Mouse (Mus musculus) hindbrain, embryonic 14.5 days (tissue): ENCODE measurements at regions not wholly inside any gene's neighbourhood (a gene's known extent, or its start where the extent isn't known, plus 50 kb on each side); places are given as distances from the start of the nearest gene placed in this dataset.

ENCODE experiments used
- ATAC-seq: fragments of 200-750 bp; cut with Nextera tagmentation; 2 replicates; pipeline ENCODE4 v1.8.0; 2017; ENCODE audit warnings: moderate number of reproducible peaks, mild to moderate bottlenecking, moderate TSS enrichment, moderate library complexity; ENCODE audit not compliant: low FRiP score
- DNase-seq: peaks from one replicate; pipeline ENCODE4 v3.0.0-alpha.2; 2015; ENCODE audit warnings: low spot score
- H3K27ac ChIP-seq: fragments of 300-500 bp; sonication (generic); 2 replicates; pipeline ENCODE4 v1.5.1; 2014; ENCODE audit warnings: mild to moderate bottlenecking, moderate library complexity
- H3K27me3 ChIP-seq: fragments of 300-500 bp; sonication (generic); 2 replicates; pipeline ENCODE4 v1.6.1; 2014; ENCODE audit warnings: mild to moderate bottlenecking, low read length, mixed read lengths; ENCODE audit not compliant: control insufficient read depth, insufficient read depth
- H3K36me3 ChIP-seq: fragments of 300-500 bp; sonication (generic); replicated peaks from 2 replicates; pipeline ENCODE4 v1.6.1; 2014; ENCODE audit not compliant: control insufficient read depth, insufficient read depth
- H3K4me1 ChIP-seq: fragments of 300-500 bp; sonication (generic); replicated peaks from 2 replicates; pipeline ENCODE4 v1.6.1; 2014; ENCODE audit warnings: antibody characterized with exemption, low read length, mixed read lengths; ENCODE audit not compliant: control insufficient read depth, insufficient read depth
- H3K4me2 ChIP-seq: fragments of 300-500 bp; sonication (generic); replicated peaks from 2 replicates; pipeline ENCODE4 v1.6.1; 2014; ENCODE audit warnings: mild to moderate bottlenecking, moderate library complexity
- H3K4me3 ChIP-seq: fragments of 300-500 bp; sonication (generic); replicated peaks from 2 replicates; pipeline ENCODE4 v1.5.1; 2014; ENCODE audit warnings: mild to moderate bottlenecking, low read length
- H3K9ac ChIP-seq: fragments of 300-500 bp; sonication (generic); 2 replicates; pipeline ENCODE4 v1.6.1; 2014
- H3K9me3 ChIP-seq: fragments of 300-500 bp; sonication (generic); 2 replicates; pipeline ENCODE4 v1.6.1; 2016; ENCODE audit warnings: low read length; ENCODE audit not compliant: control insufficient read depth
- WGBS: fragments of 180-500 bp; shearing (Covaris S2); extraction: QIAGEN DNeasy Blood & Tissue Kit; methylation state at CpG from one replicate; pipeline ENCODE4 v1.1.7; 2014; 5-methylcytosine and 5-hydroxymethylcytosine counted together

DNA sequence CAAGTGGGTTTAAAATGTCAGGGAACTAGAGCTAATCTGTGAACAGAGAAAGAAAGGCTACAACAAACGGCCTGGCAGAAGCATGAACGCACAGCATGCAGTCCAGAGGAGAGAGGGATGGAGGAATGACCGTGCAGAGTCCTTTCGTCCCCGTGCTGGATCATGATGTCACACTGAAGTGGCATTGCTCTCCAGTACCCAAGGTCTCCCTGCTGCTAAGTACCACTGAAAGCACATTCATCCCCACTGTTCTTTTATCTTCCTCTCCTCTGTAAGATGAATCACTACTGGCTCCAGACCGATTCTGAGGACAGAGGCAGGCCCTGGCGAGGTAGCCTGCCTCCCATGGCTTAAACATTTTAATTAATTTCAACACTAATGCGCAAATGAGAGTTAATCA is 89.7 kb downstream of the Gm12689 start:
- H3K4me1 ChIP-seq = no peaks in the 10 kb centered on the region; the same call in 1 of the 2 replicates
- no peaks in the 10 kb centered on the region for H3K36me3 ChIP-seq
- H3K4me2 ChIP-seq = no peak overlapping the region
- no peak overlapping the region for H3K27ac ChIP-seq
- WGBS = 9% methylated on average over 8 of the region's 8 CpGs
- DNase-seq (no peak), ATAC-seq (no peak)
- H3K27me3 ChIP-seq = 0 out of 2 replicates have a peak, but pooled peaks cover 8% of the 10 kb centered on the region
- no peak overlapping the region for H3K4me3 ChIP-seq
- H3K9ac ChIP-seq = no peak overlapping the region
- 0 out of 2 replicates have a peak, but pooled peaks cover 7% of the 10 kb centered on the region for H3K9me3 ChIP-seq

DNA sequence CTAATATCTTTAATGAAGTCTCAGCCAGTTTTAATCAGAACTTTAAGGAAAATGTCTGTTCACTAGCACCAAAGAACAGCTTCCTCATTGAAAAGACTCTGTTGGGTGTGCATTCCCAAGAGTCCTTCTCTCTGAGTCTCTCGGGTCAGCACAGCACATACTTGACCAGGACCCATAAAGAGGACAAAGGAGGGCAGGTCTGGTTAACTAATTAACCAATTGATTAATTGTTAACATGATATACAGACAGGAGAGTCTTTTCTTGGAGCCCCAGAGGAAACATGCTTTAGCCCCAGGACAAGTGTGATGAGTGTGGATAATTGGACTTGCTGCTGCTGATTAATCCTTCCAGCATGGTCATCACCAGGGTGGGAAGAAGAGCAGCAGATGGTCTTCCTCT is 93.7 kb downstream of the Gm12689 start:
- no peak overlapping the region for H3K4me2 ChIP-seq
- H3K4me1 ChIP-seq = no peaks in the 10 kb centered on the region; the same call in 1 of the 2 replicates
- H3K4me3 ChIP-seq = no peak overlapping the region
- H3K27me3 ChIP-seq = no peaks in the 10 kb centered on the region
- no peak overlapping the region for H3K9ac ChIP-seq
- 45% methylated on average over 1 of the region's 1 CpGs for WGBS
- H3K27ac ChIP-seq = no peak overlapping the region
- H3K9me3 ChIP-seq = 0 out of 2 replicates have a peak, but pooled peaks cover 7% of the 10 kb centered on the region
- DNase-seq (no peak), ATAC-seq (no peak)
- H3K36me3 ChIP-seq = no peaks in the 10 kb centered on the region

DNA sequence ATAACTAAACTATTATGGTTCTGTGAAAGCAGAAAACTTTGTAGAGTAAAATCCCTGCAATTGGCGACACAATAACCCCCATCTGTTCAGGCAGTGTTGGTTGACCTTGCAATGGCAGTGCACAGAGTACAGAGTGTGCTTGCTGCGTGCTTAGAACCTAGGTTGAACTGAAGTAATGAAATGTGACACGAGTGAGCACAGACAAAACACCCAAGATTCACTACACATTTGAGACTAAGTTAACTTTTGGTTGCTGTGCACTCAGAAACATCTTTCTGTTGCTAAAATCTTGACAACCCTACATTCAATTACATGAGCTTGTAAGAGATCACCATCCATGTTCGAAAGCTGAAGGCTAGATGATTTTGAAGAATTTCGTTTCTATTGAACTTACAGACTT is 97.3 kb downstream of the Gm12689 start:
- ATAC-seq = no peak
- Histone ChIP-seq H3K4me3 (no peak overlapping the region), H3K9ac (no peak overlapping the region), H3K27ac (no peak overlapping the region), H3K9me3 (no peaks in the 10 kb centered on the region), H3K4me1 (no peaks in the 10 kb centered on the region), H3K4me2 (no peak overlapping the region), H3K27me3 (no peaks in the 10 kb centered on the region), H3K36me3 (no peaks in the 10 kb centered on the region)
- 89% methylated on average over 5 of the region's 5 CpGs for WGBS
- DNase-seq = no peak

DNA sequence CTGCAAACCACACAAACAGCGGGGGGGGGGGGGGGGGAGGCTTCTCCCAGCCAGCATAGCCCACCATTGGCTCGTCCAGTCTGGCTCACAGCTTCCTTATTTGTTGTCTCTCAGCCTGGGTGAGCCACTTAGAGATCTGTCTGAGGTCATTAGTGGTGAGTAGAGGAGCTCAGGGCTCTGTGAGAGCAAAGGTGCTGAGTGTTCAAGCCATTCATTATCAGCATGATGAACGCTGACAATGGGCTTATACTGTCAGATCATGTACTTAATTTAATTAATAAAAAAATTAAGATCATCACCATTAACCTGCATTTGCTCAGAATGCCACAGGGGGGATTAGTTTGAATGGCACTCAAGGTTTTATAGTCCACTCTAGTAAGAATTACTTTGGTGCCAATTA is 98.5 kb downstream of the Gm12689 start:
- Histone ChIP-seq H3K27me3 (no peaks in the 10 kb centered on the region), H3K4me2 (no peak overlapping the region), H3K4me3 (no peak overlapping the region), H3K9ac (no peak overlapping the region), H3K4me1 (no peaks in the 10 kb centered on the region), H3K27ac (no peak overlapping the region), H3K36me3 (no peaks in the 10 kb centered on the region), H3K9me3 (no peaks in the 10 kb centered on the region)
- WGBS = 60% methylated on average over 2 of the region's 3 CpGs
- no peak for ATAC-seq
- no peak for DNase-seq

DNA sequence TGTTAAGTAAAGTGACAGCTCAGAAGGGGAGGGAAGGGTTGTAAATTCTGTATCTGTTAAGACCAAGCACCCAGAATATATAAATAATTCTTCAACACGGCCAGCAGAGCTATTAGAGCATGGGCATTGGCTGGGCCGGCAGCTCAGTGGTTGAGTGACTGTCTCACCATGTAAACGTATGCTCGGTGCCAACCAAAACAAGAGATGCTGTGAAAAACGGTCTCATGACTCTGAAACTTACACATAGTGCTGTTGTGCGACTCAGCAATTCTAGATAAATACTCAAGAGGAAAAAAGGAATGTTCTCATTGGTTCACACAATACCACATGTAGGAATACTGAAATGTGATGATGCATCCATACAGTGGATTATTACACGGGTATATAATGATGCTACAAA is 111.8 kb downstream of the Gm12689 start:
- H3K4me1 ChIP-seq = no peaks in the 10 kb centered on the region
- H3K27ac ChIP-seq = no peak overlapping the region
- 89% methylated on average over 7 of the region's 7 CpGs for WGBS
- DNase-seq (no peak), ATAC-seq (no peak)
- no peaks in the 10 kb centered on the region for H3K27me3 ChIP-seq
- H3K4me3 ChIP-seq = no peak overlapping the region
- H3K4me2 ChIP-seq = no peak overlapping the region
- H3K36me3 ChIP-seq = no peaks in the 10 kb centered on the region
- H3K9me3 ChIP-seq = no peaks in the 10 kb centered on the region
- H3K9ac ChIP-seq = no peak overlapping the region

DNA sequence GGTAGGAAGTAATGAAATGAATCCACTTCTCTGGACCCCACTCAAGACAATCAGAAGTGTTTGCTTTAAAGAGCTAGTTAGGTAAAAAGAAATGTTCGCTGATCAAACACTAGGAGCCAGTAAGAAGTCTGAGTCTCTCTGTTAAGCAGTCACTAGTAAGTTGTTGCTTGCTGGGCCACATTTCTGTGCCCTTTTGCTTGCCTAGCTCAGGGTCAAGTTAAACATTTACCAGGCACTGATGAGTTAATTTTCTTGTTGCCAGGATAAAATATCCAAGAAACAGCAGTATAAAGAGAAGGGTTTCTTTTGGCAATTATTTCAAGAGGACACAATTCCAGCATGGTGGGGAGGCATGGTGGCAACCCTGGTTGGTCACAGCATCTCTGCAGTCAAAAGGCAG is 127.7 kb downstream of the Gm12689 start:
- Histone ChIP-seq H3K4me2 (no peak overlapping the region), H3K4me3 (no peak overlapping the region), H3K36me3 (no peaks in the 10 kb centered on the region), H3K9me3 (no peaks in the 10 kb centered on the region), H3K9ac (no peak overlapping the region), H3K27me3 (no peaks in the 10 kb centered on the region), H3K27ac (no peak overlapping the region), H3K4me1 (no peaks in the 10 kb centered on the region)
- ATAC-seq = no peak
- 63% methylated on average over 1 of the region's 1 CpGs for WGBS
- DNase-seq = no peak

DNA sequence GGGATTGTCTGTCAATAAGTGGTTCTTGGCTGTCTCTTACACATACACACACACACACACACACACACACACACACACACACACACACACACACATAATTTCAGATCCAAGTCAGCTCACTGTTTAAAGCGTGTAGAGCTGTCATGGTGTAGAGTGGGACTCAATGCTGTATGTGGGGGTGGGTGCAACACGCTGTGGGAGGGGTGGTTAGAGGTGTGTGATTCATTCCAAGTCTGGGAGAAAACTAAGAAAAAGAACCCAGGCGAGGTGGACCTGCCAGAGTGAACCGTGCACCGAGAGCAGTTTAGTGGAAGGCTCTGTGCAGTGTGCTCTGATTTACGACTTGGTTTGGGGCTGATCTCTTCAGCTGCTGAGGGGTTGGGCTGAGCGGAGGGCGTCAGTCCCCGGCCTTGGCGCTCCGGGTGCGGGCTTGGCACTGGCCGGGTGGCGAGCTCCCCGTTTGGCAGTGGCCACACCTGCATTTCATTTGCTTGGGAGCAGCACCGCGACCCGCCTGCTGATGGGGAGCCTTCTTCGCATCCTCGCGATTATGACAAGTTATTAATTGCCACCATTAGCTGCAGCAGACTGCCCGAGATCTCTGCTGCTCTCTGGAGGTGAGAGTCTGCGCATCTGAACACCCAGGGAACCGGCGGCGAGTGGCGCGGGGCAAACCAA is 149.5 kb downstream of the Gm12689 start:
- peak; percentile 71 for ATAC-seq
- Histone ChIP-seq H3K36me3 (no peaks in the 10 kb centered on the region), H3K9me3 (no peaks in the 10 kb centered on the region), H3K27ac (peak overlapping the region; percentile 52; the same call in 1 of the 2 replicates), H3K9ac (peak overlapping the region; percentile 41), H3K4me1 (no peaks in the 10 kb centered on the region), H3K4me3 (peak overlapping the region; percentile 24), H3K4me2 (peak overlapping the region; percentile 53), H3K27me3 (0 out of 2 replicates have a peak, but pooled peaks cover 4% of the 10 kb centered on the region)
- WGBS = 43% methylated on average over 28 of the region's 28 CpGs
- peak; percentile 34 for DNase-seq

DNA sequence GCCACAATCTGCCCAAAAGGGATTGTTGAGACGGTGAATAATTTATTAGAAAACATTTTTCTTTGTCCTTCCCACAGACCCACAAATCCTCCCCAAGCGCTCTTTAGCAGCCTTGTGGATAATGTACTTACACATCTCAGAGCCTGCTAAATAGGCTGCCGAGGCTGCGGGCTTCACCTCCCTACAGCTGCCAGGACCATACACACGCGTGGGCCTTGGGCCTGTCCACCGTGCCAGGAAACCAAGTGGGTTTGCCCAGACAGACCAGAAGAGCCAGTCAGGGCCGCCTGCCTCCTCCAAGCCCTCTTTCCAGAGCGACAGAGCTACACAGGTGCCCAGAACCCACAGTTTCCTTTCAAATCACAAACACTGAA is 150.0 kb downstream of the Gm12689 start:
- DNase-seq = no peak
- H3K27ac ChIP-seq = peak overlapping the region; percentile 45; the same call in 1 of the 2 replicates
- H3K4me1 ChIP-seq = no peaks in the 10 kb centered on the region
- peak; percentile 72; the same call in 1 of the 2 replicates for ATAC-seq
- H3K9ac ChIP-seq = peak overlapping the region; percentile 41; the same call in 1 of the 2 replicates
- H3K9me3 ChIP-seq = no peaks in the 10 kb centered on the region
- WGBS = 60% methylated on average over 9 of the region's 9 CpGs
- 0 out of 2 replicates have a peak, but pooled peaks cover 4% of the 10 kb centered on the region for H3K27me3 ChIP-seq
- peak overlapping the region; percentile 24 for H3K4me3 ChIP-seq
- no peaks in the 10 kb centered on the region for H3K36me3 ChIP-seq
- peak overlapping the region; percentile 53 for H3K4me2 ChIP-seq

DNA sequence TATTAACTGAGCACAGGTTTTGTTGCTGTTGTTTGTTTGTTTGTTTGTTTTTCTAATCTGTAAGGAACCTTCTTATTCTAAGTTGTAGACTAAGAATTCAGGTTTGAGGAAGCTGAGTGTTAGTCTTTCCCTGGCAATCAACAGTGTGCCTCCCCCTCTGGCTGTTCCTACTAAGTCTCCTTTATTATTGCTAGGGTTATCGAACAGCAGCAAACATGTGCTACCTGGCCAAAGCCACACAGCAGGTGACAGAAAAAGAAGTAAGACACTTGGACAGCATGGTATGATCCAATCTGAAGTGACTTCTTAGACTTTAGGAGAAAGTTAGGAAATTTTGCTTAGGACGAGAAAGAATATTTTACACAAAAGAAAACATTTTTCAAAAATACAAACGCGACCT is 163.3 kb downstream of the Gm12689 start:
- DNase-seq (no peak), ATAC-seq (no peak)
- 43% methylated on average over 4 of the region's 4 CpGs for WGBS
- peaks cover 12% of the 10 kb centered on the region; the same call in 1 of the 2 replicates for H3K4me1 ChIP-seq
- H3K27me3 ChIP-seq = peaks cover 70% of the 10 kb centered on the region
- no peak overlapping the region for H3K4me3 ChIP-seq
- no peak overlapping the region for H3K27ac ChIP-seq
- peak overlapping the region; percentile 33 for H3K4me2 ChIP-seq
- H3K36me3 ChIP-seq = no peaks in the 10 kb centered on the region
- H3K9me3 ChIP-seq = no peaks in the 10 kb centered on the region
- H3K9ac ChIP-seq = no peak overlapping the region
